In genomic region chr10:28564110-28564674, GRCm38 (mm10) we compare ENCODE assay signal across 25 mouse cellular contexts.
DNase-seq lines count a peak whose midpoint lies in the region; ATAC-seq lines count a peak whose summit lies in the region.
"Had no signal": no experiment of that assay in that cellular context is flagged by ENCODE, and none has a peak within 500 bp of the region (broad histone marks: within the 10 kb centered on the region; RNA-seq: fewer than 3 reads in every experiment).

No protein-coding gene starts in this region.

- no peaks in the 10 kb centered on the region for H3K27me3 ChIP-seq in forebrain, embryonic 13.5 days
- no peaks in the 10 kb centered on the region for H3K27me3 ChIP-seq in forebrain, embryonic 10.5 days (ENCODE audit: poor library complexity, severe bottlenecking)
- H3K27me3 ChIP-seq in midbrain, embryonic 12.5 days = no peaks in the 10 kb centered on the region
- no peaks in the 10 kb centered on the region for H3K27me3 ChIP-seq in midbrain, embryonic 11.5 days (ENCODE audit: control insufficient read depth, insufficient read depth, low read length)
- H3K27me3 ChIP-seq in midbrain, embryonic 15.5 days (replicated peaks) = no peaks in the 10 kb centered on the region
- H3K27me3 ChIP-seq: embryonic facial prominence, embryonic 13.5 days; heart, embryonic 13.5 days; limb, embryonic 15.5 days had no signal

- no peak for DNase-seq in forebrain, embryonic 10.5 days (ENCODE audit: extremely low spot score, low spot score)
- DNase-seq in midbrain, embryonic 11.5 days (ENCODE audit: low spot score, missing footprints) = no peak
- DNase-seq in CD4-positive helper T cell, adult 2 months (ENCODE audit: low read depth, low spot score) = peak; percentile 9
- DNase-seq in kidney, postnatal 25 days = no peak
- DNase-seq: adrenal gland, postnatal 10 days; cerebellum, adult 8-10 months; cerebellum, postnatal 36 days; embryo, embryonic 11 days; gastrocnemius, postnatal 36 days; heart, adult 2 months; heart, postnatal 14 days; kidney, adult 18-20 months; layer of hippocampus, adult 9-11 months; lung, embryonic 14.5 days; right cerebral cortex, postnatal 25 days; spleen, adult 18-20 months had no signal

- no peaks in the 10 kb centered on the region for H3K36me3 ChIP-seq in forebrain, embryonic 13.5 days (ENCODE audit: poor library complexity, severe bottlenecking)
- H3K36me3 ChIP-seq in forebrain, embryonic 10.5 days (replicated peaks) = 0 out of 2 replicates have a peak, but pooled peaks cover 5% of the 10 kb centered on the region
- H3K36me3 ChIP-seq in midbrain, embryonic 12.5 days = no peaks in the 10 kb centered on the region
- no peaks in the 10 kb centered on the region for H3K36me3 ChIP-seq in midbrain, embryonic 11.5 days (ENCODE audit: control insufficient read depth, insufficient read depth, low read length)
- no peaks in the 10 kb centered on the region for H3K36me3 ChIP-seq in midbrain, embryonic 15.5 days (replicated peaks)
- H3K36me3 ChIP-seq: limb, embryonic 15.5 days had no signal

- no peak overlapping the region for H3K9ac ChIP-seq in forebrain, embryonic 13.5 days
- H3K9ac ChIP-seq in midbrain, embryonic 12.5 days (replicated peaks) = no peak overlapping the region
- no peak overlapping the region for H3K9ac ChIP-seq in midbrain, embryonic 11.5 days (ENCODE audit: low read length)
- H3K9ac ChIP-seq in midbrain, embryonic 15.5 days = no peak overlapping the region
- H3K9ac ChIP-seq: embryonic facial prominence, embryonic 13.5 days; heart, embryonic 13.5 days; limb, embryonic 15.5 days; liver, embryonic 14.5 days; lung, embryonic 14.5 days had no signal

- no peaks in the 10 kb centered on the region for H3K4me1 ChIP-seq in forebrain, embryonic 13.5 days
- no peaks in the 10 kb centered on the region for H3K4me1 ChIP-seq in forebrain, embryonic 10.5 days
- H3K4me1 ChIP-seq in midbrain, embryonic 12.5 days = no peaks in the 10 kb centered on the region
- H3K4me1 ChIP-seq in midbrain, embryonic 11.5 days (ENCODE audit: control insufficient read depth, insufficient read depth, low read length) = no peaks in the 10 kb centered on the region
- no peaks in the 10 kb centered on the region for H3K4me1 ChIP-seq in midbrain, embryonic 15.5 days
- H3K4me1 ChIP-seq: embryonic facial prominence, embryonic 13.5 days; heart, embryonic 13.5 days; limb, embryonic 15.5 days had no signal

- H3K4me2 ChIP-seq in forebrain, embryonic 13.5 days = no peak overlapping the region
- H3K4me2 ChIP-seq in midbrain, embryonic 12.5 days (replicated peaks) = no peak overlapping the region
- H3K4me2 ChIP-seq in midbrain, embryonic 11.5 days = no peak overlapping the region
- H3K4me2 ChIP-seq in midbrain, embryonic 15.5 days = no peak overlapping the region
- H3K4me2 ChIP-seq: embryonic facial prominence, embryonic 13.5 days; heart, embryonic 13.5 days; limb, embryonic 15.5 days; lung, embryonic 14.5 days had no signal

- ATAC-seq in forebrain, embryonic 13.5 days = peak; percentile 72
- peak; percentile 49; the same call in 1 of the 2 replicates for ATAC-seq in midbrain, embryonic 12.5 days (ENCODE audit: low FRiP score, low read depth)
- ATAC-seq in midbrain, embryonic 11.5 days (ENCODE audit: low FRiP score) = no peak
- peak; percentile 81 for ATAC-seq in midbrain, embryonic 15.5 days (replicated peaks)
- ATAC-seq: inflammation-experienced regulatory T-cells, adult 6 months had no signal

- H3K9me3 ChIP-seq in forebrain, embryonic 13.5 days (replicated peaks) = no peaks in the 10 kb centered on the region
- no peaks in the 10 kb centered on the region for H3K9me3 ChIP-seq in forebrain, embryonic 10.5 days
- no peaks in the 10 kb centered on the region for H3K9me3 ChIP-seq in midbrain, embryonic 12.5 days
- H3K9me3 ChIP-seq in midbrain, embryonic 11.5 days (ENCODE audit: control insufficient read depth, low read length) = no peaks in the 10 kb centered on the region
- no peaks in the 10 kb centered on the region for H3K9me3 ChIP-seq in midbrain, embryonic 15.5 days
- H3K9me3 ChIP-seq: embryonic facial prominence, embryonic 13.5 days; heart, embryonic 13.5 days; limb, embryonic 15.5 days had no signal

- WGBS in forebrain, embryonic 13.5 days = 68% methylated on average over 3 of the region's 3 CpGs
- WGBS in forebrain, embryonic 10.5 days = 92% methylated on average over 3 of the region's 3 CpGs
- 78% methylated on average over 3 of the region's 3 CpGs for WGBS in midbrain, embryonic 12.5 days
- 91% methylated on average over 3 of the region's 3 CpGs for WGBS in midbrain, embryonic 11.5 days
- 51% methylated on average over 3 of the region's 3 CpGs for WGBS in midbrain, embryonic 15.5 days

- H3K27ac ChIP-seq in forebrain, embryonic 13.5 days = 0 out of 2 replicates have a peak overlapping the region, but pooled peaks have one; percentile 19
- no peak overlapping the region for H3K27ac ChIP-seq in forebrain, embryonic 10.5 days
- H3K27ac ChIP-seq in midbrain, embryonic 12.5 days (replicated peaks) = no peak overlapping the region
- H3K27ac ChIP-seq in midbrain, embryonic 11.5 days (ENCODE audit: low read depth, low read length) = no peak overlapping the region
- no peak overlapping the region for H3K27ac ChIP-seq in midbrain, embryonic 15.5 days
- H3K27ac ChIP-seq: embryonic facial prominence, embryonic 13.5 days; heart, adult 2 months; heart, embryonic 13.5 days; limb, embryonic 15.5 days; liver, embryonic 14.5 days had no signal

- H3K4me3 ChIP-seq in forebrain, embryonic 13.5 days = no peak overlapping the region
- no peak overlapping the region for H3K4me3 ChIP-seq in forebrain, embryonic 10.5 days
- H3K4me3 ChIP-seq in midbrain, embryonic 12.5 days = no peak overlapping the region
- H3K4me3 ChIP-seq in midbrain, embryonic 11.5 days (ENCODE audit: low read depth, low read length) = no peak overlapping the region
- no peak overlapping the region for H3K4me3 ChIP-seq in midbrain, embryonic 15.5 days
- H3K4me3 ChIP-seq: embryonic facial prominence, embryonic 13.5 days; erythroblast, embryonic 14.5 days; heart, adult 2 months; heart, embryonic 13.5 days; limb, embryonic 15.5 days had no signal
